ENCODE assay signal across 9 mouse cellular contexts in genomic region chr13:47855422-47856108, GRCm38 (mm10).
DNase-seq lines count a peak whose midpoint lies in the region; ATAC-seq lines count a peak whose summit lies in the region.
"Had no signal": no experiment of that assay in that cellular context is flagged by ENCODE, and none has a peak within 500 bp of the region (broad histone marks: within the 10 kb centered on the region; RNA-seq: fewer than 3 reads in every experiment).

No protein-coding gene starts in this region.

- H3K36me3 ChIP-seq in embryonic facial prominence, embryonic 12.5 days = no peaks in the 10 kb centered on the region
- H3K36me3 ChIP-seq in hindbrain, embryonic 16.5 days (ENCODE audit: control insufficient read depth, insufficient read depth, low read length) = no peaks in the 10 kb centered on the region
- H3K36me3 ChIP-seq in neural tube, embryonic 14.5 days (ENCODE audit: control insufficient read depth, insufficient read depth, low read length) = no peaks in the 10 kb centered on the region

- H3K27ac ChIP-seq in embryonic facial prominence, embryonic 12.5 days = no peak overlapping the region
- no peak overlapping the region for H3K27ac ChIP-seq in hindbrain, embryonic 16.5 days (ENCODE audit: low read depth, low read length)
- no peak overlapping the region for H3K27ac ChIP-seq in neural tube, embryonic 14.5 days (ENCODE audit: low read depth, low read length)

- H3K27me3 ChIP-seq in embryonic facial prominence, embryonic 12.5 days = no peaks in the 10 kb centered on the region
- no peaks in the 10 kb centered on the region for H3K27me3 ChIP-seq in hindbrain, embryonic 16.5 days (replicated peaks; ENCODE audit: control insufficient read depth, insufficient read depth, low read length)
- H3K27me3 ChIP-seq in neural tube, embryonic 14.5 days (ENCODE audit: control insufficient read depth, insufficient read depth, low read length) = no peaks in the 10 kb centered on the region
- H3K27me3 ChIP-seq: Patski had no signal

- no peak for ATAC-seq in embryonic facial prominence, embryonic 12.5 days (ENCODE audit: insufficient number of reproducible peaks, insufficient read depth, low FRiP score, low TSS enrichment)
- 0 out of 2 replicates have a peak, but pooled peaks have one; percentile 45 for ATAC-seq in hindbrain, embryonic 16.5 days
- ATAC-seq in neural tube, embryonic 14.5 days (ENCODE audit: low read depth) = no peak
- no peak for ATAC-seq in inflammation-experienced regulatory T-cells, adult 6 months
- ATAC-seq: Patski had no signal

- no peaks in the 10 kb centered on the region for H3K9me3 ChIP-seq in embryonic facial prominence, embryonic 12.5 days
- H3K9me3 ChIP-seq in hindbrain, embryonic 16.5 days (ENCODE audit: control insufficient read depth, low read length) = no peaks in the 10 kb centered on the region
- H3K9me3 ChIP-seq in neural tube, embryonic 14.5 days (ENCODE audit: control insufficient read depth, low read length) = no peaks in the 10 kb centered on the region

- intact Hi-C loops in left cerebral cortex, postnatal 4 days (cut with DNase I) = no loop called here
- intact Hi-C loops in left cerebral cortex, postnatal 36 days (cut with DNase I) = no loop called here

- peak overlapping the region; percentile 2; the same call in 1 of the 2 replicates for H3K4me3 ChIP-seq in embryonic facial prominence, embryonic 12.5 days
- no peak overlapping the region for H3K4me3 ChIP-seq in hindbrain, embryonic 16.5 days (ENCODE audit: low read length)
- H3K4me3 ChIP-seq in neural tube, embryonic 14.5 days (ENCODE audit: low read depth, low read length) = no peak overlapping the region

- H3K9ac ChIP-seq in embryonic facial prominence, embryonic 12.5 days = no peak overlapping the region
- 0 out of 2 replicates have a peak overlapping the region, but pooled peaks have one; percentile 16 for H3K9ac ChIP-seq in hindbrain, embryonic 16.5 days (ENCODE audit: low read depth, low read length)
- H3K9ac ChIP-seq in neural tube, embryonic 14.5 days (replicated peaks; ENCODE audit: low read depth, low read length) = peak overlapping the region; percentile 26; the same call in 1 of the 2 replicates

- peak; percentile 53 for DNase-seq in left cerebral cortex, postnatal 4 days
- DNase-seq in left cerebral cortex, postnatal 36 days (ENCODE audit: low spot score in 2 of 2) = no peak
- no peak for DNase-seq in adrenal gland, postnatal 10 days
- DNase-seq in right cerebral cortex, postnatal 14 days = no peak

- 3% methylated on average over 22 of the region's 22 CpGs for WGBS in embryonic facial prominence, embryonic 12.5 days
- 4% methylated on average over 22 of the region's 22 CpGs for WGBS in hindbrain, embryonic 16.5 days
- 2% methylated on average over 22 of the region's 22 CpGs for WGBS in neural tube, embryonic 14.5 days

- peaks cover 18% of the 10 kb centered on the region for H3K4me1 ChIP-seq in embryonic facial prominence, embryonic 12.5 days
- H3K4me1 ChIP-seq in hindbrain, embryonic 16.5 days (ENCODE audit: control insufficient read depth, insufficient read depth, low read depth, low read length) = peaks cover 8% of the 10 kb centered on the region
- peaks cover 11% of the 10 kb centered on the region for H3K4me1 ChIP-seq in neural tube, embryonic 14.5 days (ENCODE audit: control insufficient read depth, insufficient read depth, low read length)

- H3K4me2 ChIP-seq in embryonic facial prominence, embryonic 12.5 days (replicated peaks) = peak overlapping the region; percentile 43
- H3K4me2 ChIP-seq in hindbrain, embryonic 16.5 days (ENCODE audit: low read length) = peak overlapping the region; percentile 31
- peak overlapping the region; percentile 37 for H3K4me2 ChIP-seq in neural tube, embryonic 14.5 days (ENCODE audit: low read depth, low read length)
